Mouse (Mus musculus) stomach, postnatal 0 days (tissue): ENCODE results near the gene Ccdc86. TPM values are rescaled to one million over a fixed set of nuclear protein-coding genes. Genes with fewer than 3 reads are reported as not detected.

Experiments
- ATAC-seq: fragments of 200-750 bp; cut with Nextera tagmentation; 2 replicates; pipeline ENCODE4 v1.8.0; 2017; ENCODE audit not compliant: low FRiP score, low TSS enrichment
- DNase-seq: peaks from one replicate; pipeline ENCODE4 v3.0.0-alpha.2; 2016; ENCODE audit warnings: low spot score
- H3K27ac ChIP-seq: fragments of 300-500 bp; sonication (generic); replicated peaks from 2 replicates; pipeline ENCODE4 v1.5.1; 2014; ENCODE audit warnings: mild to moderate bottlenecking, control low read depth
- H3K27me3 ChIP-seq: fragments of 300-500 bp; sonication (generic); 2 replicates; pipeline ENCODE4 v1.6.1; 2014; ENCODE audit warnings: low read length; ENCODE audit not compliant: control insufficient read depth, insufficient read depth
- H3K36me3 ChIP-seq: fragments of 300-500 bp; sonication (generic); 2 replicates; pipeline ENCODE4 v1.6.1; 2014; ENCODE audit warnings: low read length, mixed read lengths; ENCODE audit not compliant: control insufficient read depth, insufficient read depth
- H3K4me1 ChIP-seq: fragments of 300-500 bp; sonication (generic); replicated peaks from 2 replicates; pipeline ENCODE4 v1.6.1; 2014; ENCODE audit warnings: antibody characterized with exemption; ENCODE audit not compliant: control insufficient read depth, insufficient read depth
- H3K4me2 ChIP-seq: fragments of 300-500 bp; sonication (generic); replicated peaks from 2 replicates; pipeline ENCODE4 v1.6.1; 2014; ENCODE audit warnings: low read depth, mild to moderate bottlenecking, control low read depth, moderate library complexity
- H3K4me3 ChIP-seq: fragments of 300-500 bp; sonication (generic); 2 replicates; pipeline ENCODE4 v1.5.1; 2014; ENCODE audit warnings: low read depth, low read length, control low read depth
- H3K9ac ChIP-seq: fragments of 300-500 bp; sonication (generic); 2 replicates; pipeline ENCODE4 v1.6.1; 2014; ENCODE audit warnings: mild to moderate bottlenecking, low read length, control low read depth, mixed read lengths
- H3K9me3 ChIP-seq: fragments of 300-500 bp; sonication (generic); 2 replicates; pipeline ENCODE4 v1.6.1; 2016; ENCODE audit warnings: low read length; ENCODE audit not compliant: control insufficient read depth
- CTCF ChIP-seq: IDR thresholded peaks from 2 replicates; pipeline ENCODE4 v1.5.1; 2016; ENCODE audit warnings: antibody characterized with exemption, low read depth, mild to moderate bottlenecking, moderate library complexity
- EP300 ChIP-seq: optimal IDR thresholded peaks from 2 replicates; pipeline ENCODE3; 2016; ENCODE audit warnings: antibody characterized with exemption
- WGBS: fragments of 180-500 bp; shearing (Covaris S2); extraction: QIAGEN DNeasy Blood & Tissue Kit; methylation state at CpG from one replicate; pipeline ENCODE4 v1.1.7; 2014; 5-methylcytosine and 5-hydroxymethylcytosine counted together
- polyA plus RNA-seq: library from polyadenylated mRNA; unstranded; fragments of >200 nt; fragmentation: Nextera tagmentation; extraction: Ambion mirVana; gene quantifications from 2 replicates; pipeline ENCODE4 v1.2.1, GENCODE M21; 2015

Ccdc86 gene
- polyA plus RNA-seq, 1 experiment from 2014 or later: 13.9 TPM

GRCm38 (mm10) chr19:10959978-10960346 lies 10.9 kb upstream of the Ccdc86 start:
- Histone ChIP-seq H3K4me1 (no peaks in the 10 kb centered on the region), H3K9ac (no peak overlapping the region), H3K27me3 (no peaks in the 10 kb centered on the region), H3K9me3 (no peaks in the 10 kb centered on the region), H3K4me3 (no peak overlapping the region), H3K4me2 (no peak overlapping the region), H3K27ac (no peak overlapping the region), H3K36me3 (no peaks in the 10 kb centered on the region)
- WGBS: 41% methylated on average over 12 of the region's 12 CpGs
- ATAC-seq (no peak; the same call in 1 of the 2 replicates), DNase-seq (no peak)
- TF ChIP-seq EP300 (no peak), CTCF (no peak)

- H3K4me2 ChIP-seq: no peak overlapping the region
- no peak for TF ChIP-seq EP300
- peak; percentile 95 for TF ChIP-seq CTCF
- no peak overlapping the region for H3K9ac ChIP-seq
- no peak overlapping the region for H3K4me3 ChIP-seq
- WGBS: 26% methylated on average over 11 of the region's 11 CpGs
- no peaks in the 10 kb centered on the region for H3K9me3 ChIP-seq
- DNase-seq: peak; percentile 36
- no peaks in the 10 kb centered on the region for H3K4me1 ChIP-seq
- H3K36me3 ChIP-seq: no peaks in the 10 kb centered on the region
- no peaks in the 10 kb centered on the region for H3K27me3 ChIP-seq
- no peak overlapping the region for H3K27ac ChIP-seq
- ATAC-seq: peak; percentile 66
Observed at GRCm38 (mm10) chr19:10959085-10959977, 10.3 kb upstream of the Ccdc86 start.

- peak overlapping the region; percentile 11 for H3K4me2 ChIP-seq
- peak overlapping the region; percentile 88 for H3K27ac ChIP-seq
- no peaks in the 10 kb centered on the region for H3K9me3 ChIP-seq
- no peaks in the 10 kb centered on the region for H3K36me3 ChIP-seq
- DNase-seq: no peak
- TF ChIP-seq EP300 (no peak), CTCF (0 out of 2 replicates have a peak, but pooled peaks have one; percentile 1)
- no peak overlapping the region for H3K4me3 ChIP-seq
- 26% methylated on average over 11 of the region's 11 CpGs for WGBS
- H3K4me1 ChIP-seq: no peaks in the 10 kb centered on the region; the same call in 1 of the 2 replicates
- H3K9ac ChIP-seq: no peak overlapping the region
- ATAC-seq: peak; percentile 38; the same call in 1 of the 2 replicates
- no peaks in the 10 kb centered on the region for H3K27me3 ChIP-seq
Observed at GRCm38 (mm10) chr19:10952021-10952939, 3.2 kb upstream of the Ccdc86 start.

DNA sequence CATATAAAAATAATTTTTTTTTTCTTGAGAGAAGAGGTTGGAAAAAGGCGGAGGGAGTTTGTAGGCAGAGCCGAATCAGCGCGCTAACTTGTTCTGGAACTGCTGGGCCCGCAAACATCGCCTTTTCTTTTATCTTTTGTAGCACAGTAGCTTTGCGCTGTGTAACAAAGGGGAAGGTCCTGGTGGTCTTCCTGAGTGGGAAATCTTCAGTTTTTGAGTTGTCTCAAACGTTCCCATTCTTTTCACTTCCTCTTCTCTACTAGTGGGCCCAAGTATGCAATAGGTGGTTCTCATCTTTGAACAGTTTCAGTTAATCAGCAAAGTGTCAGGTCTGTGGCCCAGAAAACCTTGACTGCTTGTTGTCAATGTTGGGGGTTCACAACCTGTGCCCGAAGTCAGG lies 492 bp upstream of the Ccdc86 start:
- peak overlapping the region; percentile 61; the same call in 1 of the 2 replicates for H3K4me3 ChIP-seq
- H3K9me3 ChIP-seq: no peaks in the 10 kb centered on the region
- H3K9ac ChIP-seq: peak overlapping the region; percentile 43
- ATAC-seq (no peak), DNase-seq (no peak)
- H3K4me2 ChIP-seq: peak overlapping the region; percentile 52
- TF ChIP-seq EP300 (no peak), CTCF (no peak)
- no peaks in the 10 kb centered on the region for H3K36me3 ChIP-seq
- H3K27ac ChIP-seq: peak overlapping the region; percentile 69
- 19% methylated on average over 9 of the region's 9 CpGs for WGBS
- no peaks in the 10 kb centered on the region; the same call in 1 of the 2 replicates for H3K4me1 ChIP-seq
- H3K27me3 ChIP-seq: no peaks in the 10 kb centered on the region

DNA sequence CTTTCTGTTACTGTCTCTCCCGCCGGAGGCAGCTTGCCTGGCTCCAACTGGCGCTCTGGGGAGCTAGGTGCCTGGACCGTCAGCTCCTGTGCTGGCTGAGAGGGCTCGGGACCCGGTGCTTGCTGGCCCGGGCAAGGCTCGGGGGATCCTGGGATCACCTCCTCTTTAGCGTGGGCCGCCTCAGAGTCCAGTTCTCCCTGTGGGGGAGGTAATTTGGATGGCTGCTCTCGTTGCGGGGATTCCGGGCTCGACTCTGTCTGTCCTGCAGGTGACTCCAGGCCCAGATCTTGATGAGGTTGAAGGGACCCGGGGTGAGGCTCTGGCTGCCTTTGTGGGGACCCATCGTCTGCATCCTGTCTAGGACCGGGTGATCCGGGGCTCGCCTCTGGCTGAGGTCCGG lies 650 bp downstream of the Ccdc86 start:
- under 1% methylated on average over 20 of the region's 20 CpGs for WGBS
- Histone ChIP-seq H3K27ac (peak overlapping the region; percentile 40; the same call in 1 of the 2 replicates), H3K9me3 (no peaks in the 10 kb centered on the region), H3K4me2 (peak overlapping the region; percentile 99), H3K9ac (peak overlapping the region; percentile 84), H3K36me3 (peaks cover 7% of the 10 kb centered on the region; the same call in 1 of the 2 replicates), H3K27me3 (no peaks in the 10 kb centered on the region), H3K4me1 (no peaks in the 10 kb centered on the region; the same call in 1 of the 2 replicates), H3K4me3 (peak overlapping the region; percentile 61)
- TF ChIP-seq EP300 (no peak), CTCF (no peak)
- DNase-seq (peak; percentile 27), ATAC-seq (no peak)
